Mouse (Mus musculus) ES-E14 (cell line): ENCODE data around the gene D7Ertd443e. TPM values are rescaled to one million over a fixed set of nuclear protein-coding genes. Genes with fewer than 3 reads are reported as not detected.

Source experiments
- DNase-seq: peaks from one replicate; pipeline ENCODE4 v3.0.0-alpha.2; 2013; ENCODE audit warnings: low read depth, low spot score
- H3K27ac ChIP-seq: 2 replicates; pipeline ENCODE4 v1.5.1; 2012; ENCODE audit warnings: low read depth, mild to moderate bottlenecking, low read length, moderate library complexity, mixed read lengths; ENCODE audit not compliant: poor library complexity, insufficient read depth, severe bottlenecking
- H3K36me3 ChIP-seq: 2 replicates; pipeline ENCODE4 v1.6.1; 2012; ENCODE audit warnings: mild to moderate bottlenecking, low read length, moderate library complexity, mixed read lengths; ENCODE audit not compliant: control insufficient read depth, poor library complexity, insufficient read depth, severe bottlenecking
- H3K4me1 ChIP-seq, 2 experiments: fragments of 150-350 bp in 1 of 2; sonication (generic) in 1 of 2; 2 replicates each; pipeline ENCODE4 v1.6.1; 2012; ENCODE audit warnings: low read length in 2 of 2, mild to moderate bottlenecking in 1 of 2, mixed read lengths in 1 of 2; ENCODE audit not compliant: control insufficient read depth in 2 of 2, insufficient read depth in 2 of 2, poor library complexity in 1 of 2
- H3K4me3 ChIP-seq, 2 experiments: fragments of 150-350 bp in 1 of 2; sonication (generic) in 1 of 2; 2 replicates each; pipeline ENCODE4 v1.5.1; 2012; ENCODE audit warnings: low read length in 2 of 2, low read depth in 1 of 2, mild to moderate bottlenecking in 1 of 2, mixed read lengths in 1 of 2; ENCODE audit not compliant: insufficient read depth in 1 of 2, poor library complexity in 1 of 2, severe bottlenecking in 1 of 2
- H3K9ac ChIP-seq: 2 replicates; pipeline ENCODE4 v1.6.1; 2012; ENCODE audit warnings: low read depth, mild to moderate bottlenecking, low read length, mixed read lengths; ENCODE audit not compliant: poor library complexity, insufficient read depth, severe bottlenecking
- H3K9me3 ChIP-seq: fragments of 150-350 bp; sonication (generic); 2 replicates; pipeline ENCODE4 v1.6.1; 2012; ENCODE audit warnings: low read depth, mild to moderate bottlenecking, low read length; ENCODE audit not compliant: control insufficient read depth, insufficient read depth
- CHD2 ChIP-seq: IDR thresholded peaks from 2 replicates; pipeline ENCODE4 v1.6.1; 2014; ENCODE audit warnings: mild to moderate bottlenecking, low read depth, low read length, inconsistent platforms
- HCFC1 ChIP-seq: IDR thresholded peaks from 2 replicates; pipeline ENCODE4 v1.6.1; 2012; ENCODE audit warnings: low read length, inconsistent platforms, borderline replicate concordance; ENCODE audit not compliant: insufficient read depth
- MAFK ChIP-seq: IDR thresholded peaks from 2 replicates; pipeline ENCODE4 v1.6.1; 2014; ENCODE audit warnings: mild to moderate bottlenecking, low read depth, low read length, inconsistent platforms; ENCODE audit not compliant: insufficient read depth
- ZC3H11A ChIP-seq: IDR thresholded peaks from 2 replicates; pipeline ENCODE4 v1.6.1; 2012; ENCODE audit warnings: low read depth, mild to moderate bottlenecking, inconsistent platforms, low read length, borderline replicate concordance
- ZNF384 ChIP-seq: IDR thresholded peaks from 2 replicates; pipeline ENCODE4 v1.6.1; 2012; ENCODE audit warnings: low read depth, low read length, inconsistent platforms
- in situ Hi-C, 2 experiments: fragments of 600-800 bp; cut with MboI; formaldehyde crosslinking; loops; one replicate each; pipeline ENCODE4 v1.15.1; 2025; ENCODE audit warnings: low sequenced_read_pairs in 2 of 2, inconsistent platforms in 1 of 2; ENCODE audit not compliant: unreplicated experiment in 2 of 2
- total RNA-seq: library from RNA; depleted of rRNA; stranded (reverse); fragments of 300-350 nt; gene quantifications from 2 replicates; pipeline ENCODE4 v1.2.3, GENCODE M21; 2012

The D7Ertd443e gene
- total RNA-seq, 1 experiment: not detected

- H3K9me3 ChIP-seq: no peaks in the 10 kb centered on the region
- no peaks in the 10 kb centered on the region for H3K4me1 ChIP-seq
- no peaks in the 10 kb centered on the region for H3K36me3 ChIP-seq
- DNase-seq: no peak
- no peak for TF ChIP-seq MAFK
- TF ChIP-seq ZNF384: no peak
- TF ChIP-seq HCFC1: no peak
- no peak for TF ChIP-seq ZC3H11A
- H3K9ac ChIP-seq: no peak overlapping the region
- no peak overlapping the region for H3K4me3 ChIP-seq
- in situ Hi-C loops: no loop called here
- H3K27ac ChIP-seq: no peak overlapping the region
Observed at GRCm38 (mm10) chr7:134287570-134288222, 97.8 kb downstream of the D7Ertd443e start.

GRCm38 (mm10) chr7:134272956-134273355 lies 112.5 kb downstream of the D7Ertd443e start:
- H3K9me3 ChIP-seq: no peaks in the 10 kb centered on the region
- peak overlapping the region; percentile 24; the same call in 1 of the 2 replicates for H3K27ac ChIP-seq
- DNase-seq: no peak
- H3K9ac ChIP-seq: no peak overlapping the region
- no peaks in the 10 kb centered on the region for H3K36me3 ChIP-seq
- H3K4me1 ChIP-seq: no peaks in the 10 kb centered on the region; a peak in 1 of 4 replicates
- H3K4me3 ChIP-seq: no peak overlapping the region
- in situ Hi-C loops: no loop called here
- TF ChIP-seq HCFC1: no peak
- no peak for TF ChIP-seq ZNF384
- no peak for TF ChIP-seq ZC3H11A
- TF ChIP-seq CHD2: no peak
- TF ChIP-seq MAFK: no peak

GRCm38 (mm10) chr7:134272421-134272820 lies 113.0 kb downstream of the D7Ertd443e start:
- H3K4me3 ChIP-seq: no peak overlapping the region
- in situ Hi-C loops: no loop called here
- H3K36me3 ChIP-seq: no peaks in the 10 kb centered on the region
- no peak overlapping the region for H3K9ac ChIP-seq
- H3K4me1 ChIP-seq: no peaks in the 10 kb centered on the region; a peak in 1 of 4 replicates
- TF ChIP-seq MAFK: no peak
- TF ChIP-seq ZC3H11A: no peak
- TF ChIP-seq CHD2: no peak
- TF ChIP-seq HCFC1: no peak
- TF ChIP-seq ZNF384: no peak
- no peak for DNase-seq
- no peak overlapping the region for H3K27ac ChIP-seq
- no peaks in the 10 kb centered on the region for H3K9me3 ChIP-seq

DNA sequence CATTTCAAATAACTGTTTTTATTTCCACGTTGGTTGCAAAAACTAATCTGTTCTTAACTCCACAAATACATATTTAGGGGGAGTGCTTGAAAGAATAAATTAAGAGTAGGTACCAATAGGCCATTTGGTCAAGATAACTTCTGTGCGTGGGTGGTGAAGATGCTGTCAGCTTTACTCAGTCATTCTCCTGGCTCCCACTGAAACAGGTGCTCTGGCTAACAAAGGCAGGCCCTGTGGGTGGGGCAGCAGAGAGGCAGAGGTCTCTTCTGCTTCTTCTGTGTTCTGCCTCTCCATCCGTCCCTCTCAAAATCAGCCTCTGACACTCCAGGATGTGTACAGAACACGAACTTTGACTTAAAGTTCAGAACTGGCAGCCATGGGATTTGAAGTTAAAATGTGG lies 119.7 kb downstream of the D7Ertd443e start:
- Histone ChIP-seq H3K27ac (no peak overlapping the region), H3K4me1 (peaks cover 0 to 3% of the 10 kb centered on the region in 2 experiments; a peak in 1 of 4 replicates), H3K9ac (no peak overlapping the region), H3K4me3 (no peak overlapping the region), H3K36me3 (no peaks in the 10 kb centered on the region), H3K9me3 (no peaks in the 10 kb centered on the region)
- in situ Hi-C loops: no loop called here
- DNase-seq: no peak
- TF ChIP-seq CHD2: no peak
